Mouse (Mus musculus) cerebellum, postnatal 4 days (tissue): ENCODE results near the gene Vasn.

Source experiments
- DNase-seq, 2 experiments: peaks; one replicate each; pipeline ENCODE4 v3.0.0; 2022; ENCODE audit warnings: low spot score in 2 of 2, mixed read lengths in 1 of 2

Vasn gene

DNA sequence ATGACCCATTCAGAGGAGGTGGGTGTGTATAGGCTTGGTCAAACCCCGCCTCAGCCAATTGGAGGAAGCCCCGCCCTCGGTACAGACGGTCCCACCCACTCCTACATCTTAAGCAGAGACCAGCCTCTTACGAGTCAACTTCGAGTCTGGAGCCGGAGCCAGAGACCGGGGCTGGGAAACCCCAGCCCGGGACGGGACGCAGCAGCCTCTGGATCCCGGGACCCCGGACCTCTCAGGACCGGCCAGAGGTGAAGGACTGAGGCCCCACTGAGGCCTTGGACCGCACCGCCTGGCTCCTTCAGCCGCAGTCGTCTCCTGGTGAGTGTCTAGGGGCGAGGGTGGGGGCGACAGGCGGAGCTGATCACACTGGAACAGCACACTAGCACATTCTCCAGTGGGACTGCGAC lies at the start of gene Vasn, which contains the start of gene Dnaja3:
Gene Vasn, plus strand, starts transcription at position 111 of the 407 bp plus-strand sequence.
Gene Dnaja3, plus strand, starts transcription at position 159 of the 407 bp plus-strand sequence.
- peak; percentile 44 to 52 for DNase-seq

DNA sequence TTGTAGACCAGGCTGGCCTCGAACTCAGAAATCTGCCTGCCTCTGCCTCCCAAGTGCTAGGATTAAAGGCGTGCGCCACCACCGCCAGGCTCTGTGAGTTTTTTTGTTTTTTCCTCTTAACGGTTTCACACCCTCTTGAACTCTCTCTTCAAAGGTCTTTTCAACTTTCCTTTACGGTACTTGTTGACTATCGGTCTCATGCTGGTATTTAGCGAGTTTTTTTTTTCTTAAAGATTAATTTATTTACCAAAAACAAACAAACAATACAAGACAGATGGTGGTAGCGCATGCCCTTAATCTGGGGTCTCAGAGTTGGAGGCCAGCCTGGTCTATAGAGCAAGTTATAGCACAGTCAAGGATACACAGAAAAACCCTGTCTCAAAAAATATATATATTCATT lies 49.5 kb upstream of the Vasn start:
- no peak for DNase-seq

DNA sequence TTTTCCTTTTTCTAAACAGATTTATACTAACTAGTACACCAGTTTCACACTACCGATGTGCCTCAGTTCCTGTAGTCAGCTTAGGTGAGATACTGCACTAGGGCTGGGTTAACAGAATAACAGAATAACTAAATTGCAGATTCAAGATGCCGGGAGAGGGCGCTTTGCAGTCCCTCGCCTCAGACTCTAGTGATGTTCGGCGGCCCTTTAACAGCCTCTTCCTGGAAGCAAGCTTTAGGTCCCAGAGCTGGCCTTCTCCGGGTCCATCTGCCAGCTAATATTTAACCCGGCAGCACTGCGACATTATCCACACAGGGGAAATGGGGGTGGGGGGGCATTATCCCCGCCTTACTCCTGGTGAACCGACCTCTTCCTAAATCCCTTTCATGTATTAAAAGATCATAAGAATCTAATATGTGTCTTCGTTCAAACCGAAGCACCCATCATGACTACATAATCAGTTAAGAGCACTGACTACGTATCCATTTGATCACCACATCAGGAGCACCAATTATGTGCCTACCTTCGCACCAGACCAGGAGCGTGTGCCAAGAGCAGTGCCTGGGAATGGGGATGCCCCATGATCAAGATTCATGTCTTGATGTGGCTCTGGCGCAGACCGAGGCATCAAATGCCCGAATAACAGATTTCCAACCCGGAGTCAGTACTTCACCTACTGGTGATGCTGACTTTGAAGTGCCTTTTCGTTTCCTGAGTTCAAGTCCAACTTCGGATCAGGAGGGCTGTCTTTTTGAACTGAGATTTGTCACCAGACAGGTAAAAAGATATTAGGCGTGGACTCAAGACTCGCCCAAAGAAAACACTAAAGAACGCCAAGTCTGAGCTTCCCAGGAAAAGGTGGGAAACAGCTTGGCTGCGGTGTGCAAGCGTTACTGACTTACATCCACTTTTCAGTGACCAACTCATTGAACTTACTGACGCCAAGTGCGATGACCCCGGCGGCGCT lies 46.5 kb upstream of the Vasn start:
- peak in 1 of 2 experiments; percentile 68 for DNase-seq

DNA sequence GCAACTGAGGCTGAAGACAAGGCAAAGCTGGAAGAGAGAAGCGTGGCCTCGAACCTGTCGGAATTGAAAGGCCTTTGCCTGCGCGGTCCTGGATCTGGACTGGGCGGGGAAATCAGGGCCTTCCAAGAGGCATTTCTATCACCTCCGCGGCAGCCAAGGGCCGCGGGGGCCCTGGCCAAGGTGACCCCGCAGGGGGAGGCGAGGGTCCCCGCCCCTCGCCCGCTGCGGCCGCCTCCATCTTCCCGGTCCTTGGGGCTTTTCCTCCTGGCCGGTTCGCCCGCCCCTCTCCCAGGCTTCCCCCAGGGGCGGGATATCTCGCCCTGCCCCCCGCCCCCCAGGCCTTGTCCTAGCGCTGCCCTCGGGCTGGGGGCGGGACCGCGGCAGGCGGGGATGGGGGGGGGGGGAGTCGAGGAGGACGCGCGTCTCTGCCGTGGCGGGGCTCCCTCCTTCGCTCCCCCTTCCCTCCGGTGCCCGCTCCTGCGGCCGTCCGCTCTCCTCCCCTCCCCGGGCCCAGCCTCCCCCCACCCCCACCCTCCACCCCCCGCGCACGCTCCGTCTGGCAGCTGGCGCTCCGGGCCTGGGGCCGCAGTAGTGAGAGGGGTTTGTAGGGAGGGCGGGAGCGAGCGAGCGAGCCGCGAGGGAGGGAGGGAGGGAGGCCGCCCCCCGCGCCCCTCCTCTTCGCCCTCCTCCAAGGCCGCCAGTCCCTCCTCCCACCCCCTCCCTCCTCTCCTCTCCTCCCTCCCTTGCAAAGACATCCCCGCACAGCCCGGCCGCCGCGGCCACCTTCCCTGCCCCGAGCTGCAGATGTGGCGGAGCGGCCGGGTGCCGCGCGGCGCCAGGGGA lies 45.5 kb upstream of the Vasn start, which contains the start of gene Glis2:
Gene Glis2, plus strand, starts transcription at position 743 of the 843 bp plus-strand sequence.
- peak in 1 of 2 experiments; percentile 66 for DNase-seq

DNA sequence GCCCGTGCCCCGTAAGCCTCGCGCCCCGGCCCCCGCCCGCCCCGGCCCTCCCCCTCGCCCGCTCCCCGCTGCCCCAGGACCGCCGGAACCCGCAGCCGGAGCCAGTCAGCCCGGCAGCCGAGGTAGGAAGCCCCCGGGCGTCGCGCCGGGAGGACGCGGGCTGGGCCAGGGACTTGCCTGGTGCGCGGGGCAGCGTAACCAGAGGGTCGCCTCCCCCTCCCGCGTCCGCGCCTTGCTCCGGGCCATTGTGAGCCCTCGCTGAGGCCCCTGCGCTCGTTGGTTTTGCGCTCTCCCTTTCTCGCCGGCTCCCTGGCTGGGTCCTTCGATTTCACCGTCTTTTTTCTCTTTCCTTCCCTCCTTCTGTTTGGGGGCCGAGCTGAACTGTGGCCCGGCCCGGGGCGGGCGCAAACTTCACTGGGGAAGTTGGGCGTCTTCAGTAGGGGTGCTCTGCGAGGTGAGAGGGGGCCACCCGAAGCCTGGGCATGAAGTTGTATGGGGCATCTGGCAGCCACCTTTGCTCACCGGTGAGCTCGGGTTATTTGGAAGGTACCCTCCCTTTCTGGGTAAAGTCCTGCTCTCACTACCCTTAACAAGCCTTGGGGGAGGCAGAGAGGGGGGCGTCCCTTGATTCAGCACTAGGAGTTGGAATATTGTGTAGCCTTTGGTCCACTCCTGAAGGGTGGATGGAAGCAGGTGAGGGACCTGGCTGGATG lies 44.8 kb upstream of the Vasn start:
- peak in 1 of 2 experiments; percentile 47 for DNase-seq

- peak in 1 of 2 experiments; percentile 59 for DNase-seq
These were observed 44.2 kb upstream of the Vasn start for GRCm38 (mm10) chr16:4595527-4595963.

DNA sequence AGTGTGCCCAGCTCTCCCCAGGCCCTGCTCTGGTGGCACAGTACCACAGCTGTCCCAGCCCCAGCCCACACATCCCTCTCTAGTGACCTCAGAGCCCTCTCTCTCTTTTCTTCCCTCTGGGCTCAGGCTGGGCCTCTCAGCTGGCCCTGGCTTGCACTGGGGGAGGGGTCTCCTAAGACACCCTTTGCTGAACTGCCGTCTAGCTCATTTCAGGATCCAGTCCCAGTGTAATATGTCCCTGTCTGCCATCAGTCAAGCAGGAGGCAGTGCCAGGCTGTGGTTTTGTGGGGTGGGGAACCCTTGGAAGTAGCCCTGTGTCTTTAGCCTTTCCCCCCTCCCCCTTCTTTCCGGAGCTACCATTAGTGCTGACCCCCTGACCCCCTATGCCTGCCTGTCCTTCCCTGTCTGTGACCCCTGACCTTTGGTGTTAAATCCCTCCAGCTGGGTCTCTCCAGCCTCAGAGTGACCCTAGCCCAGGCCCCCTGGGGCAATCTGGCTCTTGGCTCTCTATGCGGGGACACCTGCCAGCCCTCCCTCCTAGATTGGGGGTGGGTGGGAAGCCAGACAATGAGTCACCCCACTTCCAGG lies 43.5 kb upstream of the Vasn start:
- DNase-seq = no peak

DNA sequence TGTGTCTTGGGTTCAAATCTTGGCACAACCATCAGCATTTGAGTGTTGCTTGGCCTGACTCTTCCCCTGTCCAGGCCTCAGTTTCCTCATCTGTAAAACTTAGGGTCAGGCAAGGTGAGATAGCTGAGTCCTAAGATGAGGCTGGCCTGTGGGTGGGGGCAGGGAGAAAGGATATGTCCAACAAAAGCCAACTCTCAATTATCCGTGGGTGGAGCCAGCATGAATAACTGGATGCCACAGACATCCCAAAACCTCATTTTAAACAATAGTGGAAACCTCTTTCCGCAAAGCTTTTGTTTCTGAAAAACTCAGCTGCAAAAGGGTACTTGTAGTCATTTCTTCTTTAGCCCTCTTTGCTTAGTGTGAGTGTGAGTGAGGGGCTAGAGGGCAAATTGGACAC lies 42.9 kb upstream of the Vasn start:
- no peak for DNase-seq

DNA sequence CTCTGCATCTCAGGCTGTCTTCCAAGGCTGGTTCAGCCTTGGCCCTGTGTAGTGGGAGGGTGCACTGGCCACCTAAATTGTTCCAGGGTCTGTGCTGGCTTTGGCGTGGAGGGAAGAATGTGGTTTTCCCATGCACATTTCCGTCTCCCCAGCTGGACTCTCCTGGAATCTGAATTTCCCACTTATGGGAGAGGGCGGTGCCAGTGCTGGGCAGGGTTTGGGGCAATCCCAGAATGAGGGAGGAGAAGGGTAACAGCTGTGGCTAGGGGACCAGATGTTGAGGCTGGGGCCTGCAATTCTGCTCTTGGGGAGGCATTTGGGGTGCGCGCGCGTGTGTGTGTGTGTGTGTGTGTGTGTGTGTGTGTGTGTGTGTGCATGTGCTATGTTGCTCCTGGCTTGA lies 42.4 kb upstream of the Vasn start:
- DNase-seq = no peak

GRCm38 (mm10) chr16:4598041-4598440 lies 41.7 kb upstream of the Vasn start:
- DNase-seq = no peak

DNA sequence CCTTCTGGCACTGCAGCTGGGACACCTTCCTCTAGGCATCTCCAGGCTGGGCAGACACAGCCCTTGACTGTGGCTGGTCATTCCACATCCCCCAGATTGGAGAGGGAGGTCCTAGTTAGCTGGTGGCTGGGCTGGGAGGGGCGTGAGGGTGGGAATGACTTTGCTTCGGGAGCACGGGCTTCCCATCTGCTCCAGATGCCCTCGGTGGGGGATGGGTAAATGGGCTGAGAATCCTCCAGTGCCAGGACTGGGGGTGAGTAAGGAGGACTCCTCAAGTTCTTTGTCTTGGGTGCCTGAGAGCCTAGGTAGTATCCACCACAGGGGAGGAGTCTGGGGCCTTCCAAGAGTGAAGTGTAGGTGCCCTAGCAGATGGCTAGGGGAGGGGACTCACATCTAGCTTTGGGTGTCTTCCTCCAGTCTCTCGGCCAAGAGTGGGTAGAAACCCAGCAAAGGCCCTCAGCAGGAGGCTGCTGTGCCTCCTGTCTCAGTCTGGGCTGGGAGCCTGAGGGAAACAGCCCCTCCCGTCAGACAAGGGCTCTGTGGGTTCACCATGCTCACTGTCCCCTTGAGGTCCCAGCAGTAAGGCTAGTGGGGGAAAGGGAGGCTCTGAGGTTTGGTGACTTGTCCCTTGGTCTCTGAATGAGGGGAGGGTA lies 40.7 kb upstream of the Vasn start:
- DNase-seq = peak in 1 of 2 experiments; percentile 39

- no peak for DNase-seq
These were observed 40.1 kb upstream of the Vasn start for GRCm38 (mm10) chr16:4599616-4600015.

DNA sequence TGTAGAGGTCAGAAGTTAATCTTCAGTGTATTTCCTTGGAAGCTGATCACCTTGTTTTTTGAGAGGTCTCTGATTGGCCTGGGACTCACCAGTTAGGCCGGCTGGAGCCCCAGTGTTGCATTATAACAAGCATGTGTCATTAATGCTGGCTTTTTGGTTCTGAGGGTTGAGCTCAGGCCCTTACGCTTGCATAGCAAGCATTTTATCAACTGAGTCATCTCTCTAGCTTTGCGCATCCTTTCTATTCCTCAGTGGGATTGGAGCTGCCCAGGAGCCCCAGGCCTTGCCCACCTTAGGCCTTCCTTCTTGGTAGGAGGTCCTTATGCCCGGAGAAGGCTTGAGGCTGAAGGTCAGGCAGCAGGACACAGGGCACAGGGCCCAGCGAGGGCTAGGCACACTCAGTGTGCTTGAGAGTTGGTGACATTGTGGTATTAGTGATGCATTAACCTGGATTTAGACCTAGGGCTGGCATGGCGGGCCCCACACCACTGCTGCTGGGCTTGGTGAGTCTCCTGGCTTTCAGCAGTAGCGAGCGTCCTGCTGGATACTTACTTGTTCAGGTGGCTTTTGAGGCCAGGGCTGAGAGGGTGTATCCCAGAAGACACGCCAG lies 38.9 kb upstream of the Vasn start:
- DNase-seq = no peak

DNA sequence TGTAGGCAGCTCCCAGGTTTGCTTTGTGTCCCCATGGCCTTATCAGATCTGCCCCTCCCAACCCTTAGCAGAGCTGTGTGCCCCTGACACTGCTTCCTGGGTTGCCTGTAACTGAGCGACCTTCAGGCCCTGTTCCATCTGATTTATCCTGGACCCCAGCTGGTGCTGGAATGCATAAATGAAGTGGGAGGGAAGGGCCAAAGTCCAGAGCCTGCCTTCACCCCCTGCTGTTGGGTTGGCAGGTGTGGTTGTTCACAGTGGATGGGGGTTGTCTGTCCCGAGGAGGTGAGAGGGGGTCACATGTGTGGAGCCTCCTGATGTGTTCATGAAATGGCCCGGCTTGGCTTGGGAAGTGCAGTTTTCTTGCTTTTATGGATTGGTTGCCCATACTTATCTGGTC lies 37.6 kb upstream of the Vasn start:
- peak in 1 of 2 experiments; percentile 19 for DNase-seq

GRCm38 (mm10) chr16:4602766-4603452 lies 36.8 kb upstream of the Vasn start:
- peak in 1 of 2 experiments; percentile 15 for DNase-seq

DNA sequence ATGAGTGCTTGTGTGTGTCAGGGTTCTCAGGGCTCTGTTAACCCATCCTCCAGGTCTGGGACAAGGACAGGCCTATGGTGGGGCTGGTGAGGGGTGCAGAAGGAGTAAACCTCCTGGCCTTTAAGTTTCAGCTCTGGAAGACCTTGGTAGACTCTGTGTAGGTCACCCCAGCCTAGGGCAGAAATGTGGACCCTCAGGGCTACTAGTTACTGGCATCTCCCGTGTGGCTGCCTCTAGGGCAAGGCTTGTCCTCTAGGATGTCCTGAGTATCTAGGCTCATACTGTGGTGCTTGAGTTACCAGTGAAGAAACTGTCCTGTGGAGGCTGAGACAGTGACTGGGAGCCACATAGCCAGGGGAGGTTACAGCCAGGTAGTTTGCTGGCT lies 36.3 kb upstream of the Vasn start:
- peak in 1 of 2 experiments; percentile 16 for DNase-seq

- no peak for DNase-seq
These were observed 35.4 kb upstream of the Vasn start for GRCm38 (mm10) chr16:4604293-4604837.

DNA sequence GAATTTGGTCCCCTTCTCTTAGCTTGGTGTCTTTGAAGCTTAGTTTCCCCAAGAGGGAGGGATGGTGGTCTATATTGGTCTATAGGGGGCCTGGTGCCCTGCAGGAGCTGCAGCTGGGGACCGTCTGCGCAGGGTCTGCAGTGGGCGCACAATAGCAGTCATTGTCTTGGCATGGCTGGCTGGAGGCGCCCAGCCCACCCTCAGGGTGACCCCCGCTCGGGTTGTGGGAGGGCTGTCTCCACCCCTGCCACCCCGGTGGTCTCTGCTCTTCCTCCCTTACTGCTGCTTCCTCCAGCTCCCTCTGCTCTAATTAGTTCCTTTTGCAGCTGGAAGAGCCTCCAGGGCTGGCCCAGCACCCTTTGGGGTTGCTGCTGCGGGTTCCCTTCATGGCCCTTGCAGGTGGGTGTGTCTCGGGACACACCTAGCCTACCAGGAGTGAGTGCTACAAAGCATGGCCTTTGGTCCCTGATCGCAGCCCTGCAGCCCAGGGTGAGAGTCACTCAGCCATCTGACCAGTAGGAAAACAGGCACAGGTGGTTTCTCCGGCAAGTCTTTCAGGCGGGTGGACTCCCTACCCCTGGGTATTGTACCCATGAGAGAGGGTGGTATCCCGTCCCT lies 34.1 kb upstream of the Vasn start:
- DNase-seq = no peak
